Mouse (Mus musculus) CH12.LX (cell line): ENCODE data around the gene Eya2. TPM values are rescaled to one million over a fixed set of nuclear protein-coding genes. Genes with fewer than 3 reads are reported as not detected.
"Not testable (repeated sequence)": the region's sequence is repeated elsewhere in the genome, so short reads cannot be mapped to it uniquely, and the experiment has no call there.

Experiments used
- DNase-seq: peaks from one replicate; pipeline ENCODE4 v3.0.0-alpha.2; 2013; ENCODE audit errors: extremely low read depth
- H3K27ac ChIP-seq: 2 replicates; pipeline ENCODE4 v1.5.1; 2012; ENCODE audit warnings: low read depth, mild to moderate bottlenecking, control low read depth, moderate library complexity; ENCODE audit not compliant: insufficient read depth
- H3K27me3 ChIP-seq: replicated peaks from 2 replicates; pipeline ENCODE3; 2012; ENCODE audit warnings: inconsistent platforms
- H3K36me3 ChIP-seq, 2 experiments: replicated peaks in 1 of 2; 2 replicates each; pipeline versions ENCODE3 to v1.6.1; 2012; ENCODE audit warnings: inconsistent platforms in 1 of 2, low read length in 1 of 2, mild to moderate bottlenecking in 1 of 2, mixed read lengths in 1 of 2, moderate library complexity in 1 of 2; ENCODE audit not compliant: control insufficient read depth in 1 of 2, insufficient read depth in 1 of 2
- H3K4me1 ChIP-seq, 2 experiments: 2 replicates each; pipeline ENCODE4 v1.6.1; 2012; ENCODE audit warnings: inconsistent platforms in 1 of 2, moderate library complexity in 1 of 2; ENCODE audit not compliant: insufficient read depth in 2 of 2, control insufficient read depth in 1 of 2
- H3K4me2 ChIP-seq: 2 replicates; pipeline ENCODE4 v1.6.1; 2012; ENCODE audit warnings: low read depth, mild to moderate bottlenecking, control low read depth; ENCODE audit not compliant: poor library complexity, insufficient read depth, severe bottlenecking
- H3K4me3 ChIP-seq, 3 experiments: fragments of 150-350 bp in 1 of 3; sonication (generic) in 1 of 3; replicated peaks in 1 of 3; 2 replicates each; pipeline versions ENCODE3 to v1.5.1; 2011 to 2012; ENCODE audit warnings: low read depth in 2 of 3, low read length in 2 of 3, mild to moderate bottlenecking in 2 of 3, moderate library complexity in 2 of 3, control low read depth in 1 of 3, improper control_type of control experiment in 1 of 3, inconsistent platforms in 1 of 3, mixed read lengths in 1 of 3; ENCODE audit not compliant: poor library complexity in 1 of 3
- H3K79me2 ChIP-seq: replicated peaks from 2 replicates; pipeline ENCODE4 v1.6.1; 2012; ENCODE audit warnings: mild to moderate bottlenecking, moderate library complexity; ENCODE audit not compliant: control insufficient read depth, poor library complexity, insufficient read depth, severe bottlenecking; ENCODE audit errors: extremely low read depth
- H3K9ac ChIP-seq: 2 replicates; pipeline ENCODE4 v1.6.1; 2012; ENCODE audit warnings: low read depth, mild to moderate bottlenecking, control low read depth, moderate library complexity; ENCODE audit not compliant: insufficient read depth
- H3K9me3 ChIP-seq: replicated peaks from 2 replicates; pipeline ENCODE3; 2012; ENCODE audit warnings: low read length, inconsistent platforms, mixed read lengths
- CHD2 ChIP-seq: IDR thresholded peaks from 2 replicates; pipeline ENCODE4 v1.6.1; 2011; ENCODE audit warnings: low read length, improper control_type of control experiment
- CTCF ChIP-seq, 2 experiments: IDR thresholded peaks in 1 of 2; conservative IDR thresholded peaks in 1 of 2; 2 replicates each; pipeline ENCODE4 v1.5.1; 2011 to 2012; ENCODE audit warnings: low read depth in 2 of 2, low read length in 2 of 2, improper control_type of control experiment in 1 of 2, inconsistent platforms in 1 of 2, mild to moderate bottlenecking in 1 of 2, moderate library complexity in 1 of 2
- EP300 ChIP-seq: IDR thresholded peaks from 2 replicates; pipeline ENCODE4 v1.6.1; 2011; ENCODE audit warnings: low read length, improper control_type of control experiment
- GABPA ChIP-seq: IDR thresholded peaks from 2 replicates; pipeline ENCODE4 v1.6.1; 2012; ENCODE audit warnings: low read depth, low read length, improper control_type of control experiment, inconsistent platforms; ENCODE audit not compliant: insufficient replicate concordance
- IRF4 ChIP-seq: IDR thresholded peaks from 2 replicates; pipeline ENCODE4 v1.6.1; 2014; ENCODE audit warnings: low read depth, mild to moderate bottlenecking, inconsistent platforms, low read length, improper control_type of control experiment
- MAX ChIP-seq: IDR thresholded peaks from 2 replicates; pipeline ENCODE4 v1.6.1; 2011; ENCODE audit warnings: low read length, improper control_type of control experiment
- MAZ ChIP-seq: IDR thresholded peaks from 2 replicates; pipeline ENCODE4 v1.6.1; 2012; ENCODE audit warnings: low read depth, mild to moderate bottlenecking, inconsistent platforms, low read length, improper control_type of control experiment, moderate library complexity
- MXI1 ChIP-seq: IDR thresholded peaks from 2 replicates; pipeline ENCODE4 v1.6.1; 2011; ENCODE audit warnings: mild to moderate bottlenecking, low read depth, low read length, improper control_type of control experiment
- NRF1 ChIP-seq: IDR thresholded peaks from 2 replicates; pipeline ENCODE4 v1.6.1; 2014; ENCODE audit warnings: low read depth, mild to moderate bottlenecking, inconsistent platforms, low read length, improper control_type of control experiment, moderate library complexity
- SIN3A ChIP-seq: IDR thresholded peaks from 2 replicates; pipeline ENCODE4 v1.6.1; 2012; ENCODE audit warnings: low read length, improper control_type of control experiment, inconsistent platforms
- TBP ChIP-seq: conservative IDR thresholded peaks from 2 replicates; pipeline ENCODE4 v1.6.1; 2011; ENCODE audit warnings: low read depth, low read length, improper control_type of control experiment
- USF1 ChIP-seq: IDR thresholded peaks from 2 replicates; pipeline ENCODE4 v1.6.1; 2014; ENCODE audit warnings: low read depth, mild to moderate bottlenecking, inconsistent platforms, low read length, improper control_type of control experiment
- ZNF384 ChIP-seq: IDR thresholded peaks from 2 replicates; pipeline ENCODE4 v1.6.1; 2012; ENCODE audit warnings: low read depth, low read length, improper control_type of control experiment, inconsistent platforms
- dilution Hi-C: fragments of 300-500 bp; cut with MboI; formaldehyde crosslinking; loops from 2 replicates; pipeline ENCODE4 v1.14.3; 2020; ENCODE audit warnings: low sequenced_read_pairs; ENCODE audit not compliant: extremely low pct_unique_long_range_greater_than_20kb, extremely low pct_ligation_motif_present
- in situ Hi-C: fragments of 300-500 bp; cut with MboI; formaldehyde crosslinking; loops from 3 replicates; pipeline ENCODE4 v1.14.3; 2019; ENCODE audit warnings: low sequenced_read_pairs, low pct_ligation_motif_present, low pct_unique_long_range_greater_than_20kb, mixed read lengths
- polyA plus RNA-seq: library from polyadenylated mRNA; unstranded; fragments of >175 nt; gene quantifications from 2 replicates; pipeline ENCODE4 v1.2.1, GENCODE M21; 2012; ENCODE audit warnings: low read depth; ENCODE audit not compliant: insufficient read length
- total RNA-seq, 2 experiments: library from RNA; depleted of rRNA; stranded (reverse); fragments of 300-350 nt in 1 of 2; fragments of >200 nt in 1 of 2; gene quantifications; 2 replicates each; pipeline ENCODE4 v1.2.3; 2012 to 2014

Gene Eya2
- total and polyA plus RNA-seq, 3 experiments, result not detected

GRCm38 (mm10) chr2:165793283-165793638, 198.4 kb downstream of the Eya2 start (continued):
- TF ChIP-seq USF1 (no peak), SIN3A (peak; percentile 77), GABPA (no peak), CHD2 (peak; percentile 66; the same call in 1 of the 2 replicates)

GRCm38 (mm10) chr2:165797876-165798275, 203.0 kb downstream of the Eya2 start:
- Histone ChIP-seq H3K79me2 (peaks cover 4% of the 10 kb centered on the region), H3K9me3 (no peaks in the 10 kb centered on the region), H3K4me2 (no peak overlapping the region), H3K27ac (no peak overlapping the region), H3K27me3 (no peaks in the 10 kb centered on the region), H3K4me3 (no peak overlapping the region), H3K36me3 (peaks cover 68 to 78% of the 10 kb centered on the region in 2 experiments), H3K9ac (no peak overlapping the region), H3K4me1 (peaks cover 20 to 43% of the 10 kb centered on the region in 2 experiments)
- DNase-seq, result no peak
- no peak for TF ChIP-seq MAZ
- TF ChIP-seq EP300, result no peak
- TF ChIP-seq IRF4, result no peak
- no peak for TF ChIP-seq CTCF (conservative IDR thresholded peaks at IDR 0.05 in 1 of 2, IDR thresholded peaks at IDR 0.05 in 1 of 2; ENCODE audit: low read depth in 2 of 2, low read length in 2 of 2)
- TF ChIP-seq TBP, result no peak
- TF ChIP-seq MAX, result no peak
- TF ChIP-seq ZNF384, result no peak
- no peak for TF ChIP-seq NRF1
- TF ChIP-seq MXI1, result no peak
- in situ Hi-C loops, result loop anchor here (25.0 kb wide), 1 partner anchor 239 kb away; no protein-coding TSS in a partner anchor
- dilution Hi-C loops, result no loop called here

- DNase-seq, dilution Hi-C loops, H3K27ac ChIP-seq, H3K4me3 ChIP-seq, H3K27me3 ChIP-seq, H3K4me2 ChIP-seq, H3K79me2 ChIP-seq, H3K9me3 ChIP-seq, in situ Hi-C loops, H3K9ac ChIP-seq: not testable (repeated sequence)
- peaks cover 71 to 84% of the 10 kb centered on the region in 2 experiments for H3K36me3 ChIP-seq
- H3K4me1 ChIP-seq, result peaks cover 9 to 23% of the 10 kb centered on the region in 2 experiments
These were observed 205.3 kb downstream of the Eya2 start for GRCm38 (mm10) chr2:165800174-165800573.
